Mouse (Mus musculus) G1E (cell line): ENCODE measurements around the gene Gm49388. TPM values are rescaled to one million over a fixed set of nuclear protein-coding genes. Genes with fewer than 3 reads are reported as not detected.

Experiments used
- ATAC-seq: 2 replicates; pipeline ENCODE4 v1.8.0; 2016; ENCODE audit warnings: mild to moderate bottlenecking; ENCODE audit not compliant: insufficient number of reproducible peaks, poor library complexity, low FRiP score, severe bottlenecking; ENCODE audit errors: extremely low read depth
- DNase-seq: peaks from one replicate; pipeline ENCODE4 v3.0.0; 2012; ENCODE audit warnings: low spot score
- H3K27me3 ChIP-seq: 2 replicates; pipeline ENCODE4 v1.6.1; 2012; ENCODE audit warnings: mild to moderate bottlenecking, low read length, inconsistent platforms; ENCODE audit not compliant: insufficient read depth
- H3K36me3 ChIP-seq: replicated peaks from 2 replicates; pipeline ENCODE3; 2012; ENCODE audit warnings: mild to moderate bottlenecking, inconsistent platforms
- H3K4me1 ChIP-seq: 2 replicates; pipeline ENCODE4 v1.6.1; 2012; ENCODE audit warnings: low read depth, low read length, inconsistent platforms, mixed read lengths; ENCODE audit not compliant: insufficient read depth
- H3K4me3 ChIP-seq: 2 replicates; pipeline ENCODE4 v1.5.1; 2012; ENCODE audit warnings: low read depth, mild to moderate bottlenecking, inconsistent platforms, low read length, moderate library complexity, mixed read lengths
- H3K9me3 ChIP-seq: replicated peaks from 2 replicates; pipeline ENCODE4 v1.6.1; 2012; ENCODE audit warnings: inconsistent platforms
- CTCF ChIP-seq: IDR thresholded peaks from 2 replicates; pipeline ENCODE4 v1.5.1; 2012; ENCODE audit warnings: low read depth, low read length, inconsistent platforms, mixed read lengths
- GATA1 ChIP-seq: IDR thresholded peaks from 2 replicates; pipeline ENCODE4 v1.6.1; 2012; ENCODE audit warnings: borderline replicate concordance, low read length, inconsistent platforms, mixed read lengths
- GATA2 ChIP-seq: IDR thresholded peaks from 2 replicates; pipeline ENCODE4 v1.6.1; 2012; ENCODE audit warnings: low read depth, low read length, inconsistent platforms, borderline replicate concordance
- POLR2AphosphoS5 ChIP-seq: IDR thresholded peaks from 2 replicates; pipeline ENCODE4 v1.6.1; 2012; ENCODE audit warnings: low read depth, low read length, inconsistent platforms; ENCODE audit not compliant: insufficient replicate concordance
- TAL1 ChIP-seq: conservative IDR thresholded peaks from 2 replicates; pipeline ENCODE4 v1.6.1; 2012; ENCODE audit warnings: low read depth, low read length, inconsistent platforms, mixed read lengths
- polyA plus RNA-seq: library from polyadenylated mRNA; stranded (reverse); fragments of >175 nt; gene quantifications from 2 replicates; pipeline ENCODE4 v1.2.3, GENCODE M21; 2012
- total RNA-seq, 2 experiments: library from RNA; stranded (forward) in 1 of 2; stranded (reverse) in 1 of 2; fragments of 200-1000 nt in 1 of 2; fragments of >200 nt in 1 of 2; fragmentation: Nextera tagmentation in 1 of 2; gene quantifications; 2 replicates each; pipeline ENCODE4 v1.2.3; 2014 to 2017

Gm49388 gene
- total and polyA plus RNA-seq, 3 experiments: 1.1 to 4.7 TPM; not detected in 1

- Histone ChIP-seq H3K27me3 (peaks cover 6% of the 10 kb centered on the region; the same call in 1 of the 2 replicates), H3K36me3 (peaks cover 48% of the 10 kb centered on the region), H3K9me3 (no peaks in the 10 kb centered on the region), H3K4me1 (peaks cover 13% of the 10 kb centered on the region), H3K4me3 (no peak overlapping the region)
- DNase-seq (no peak), ATAC-seq (no peak)
- TF ChIP-seq GATA1 (no peak), POLR2AphosphoS5 (no peak), CTCF (no peak), GATA2 (no peak), TAL1 (no peak)
Measured at GRCm38 (mm10) chr7:127849973-127850875, 64.8 kb downstream of the Gm49388 start.

DNA sequence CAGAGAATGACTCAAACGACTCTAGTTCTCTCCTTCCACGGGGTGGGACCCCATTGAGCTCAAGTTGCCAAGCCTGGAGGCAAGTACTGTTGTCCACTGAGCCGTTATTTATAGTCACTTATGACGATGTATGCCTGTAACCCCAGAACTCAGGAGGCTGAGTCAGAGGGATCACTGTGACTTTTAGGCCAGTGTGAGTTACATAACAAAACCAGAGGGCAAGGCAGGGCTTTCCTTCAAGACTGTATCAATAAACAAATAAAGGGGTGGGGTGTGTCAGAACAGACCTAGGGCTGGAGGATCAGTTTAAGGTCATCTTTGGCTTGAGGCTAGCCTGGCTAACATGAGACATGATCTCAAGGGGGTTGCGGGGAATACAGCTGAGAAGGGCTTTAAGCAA is 65.5 kb downstream of the Gm49388 start:
- Histone ChIP-seq H3K36me3 (peaks cover 41% of the 10 kb centered on the region), H3K4me1 (peaks cover 13% of the 10 kb centered on the region), H3K27me3 (peaks cover 8% of the 10 kb centered on the region; the same call in 1 of the 2 replicates), H3K9me3 (no peaks in the 10 kb centered on the region), H3K4me3 (no peak overlapping the region)
- no peak for TF ChIP-seq POLR2AphosphoS5
- TF ChIP-seq GATA1: no peak
- TF ChIP-seq TAL1: no peak
- TF ChIP-seq CTCF: no peak
- TF ChIP-seq GATA2: no peak
- ATAC-seq: no peak
- DNase-seq: no peak

Other genes with a start within 250 kb of the Gm49388 start
Only the 20 nearest of the 26 such genes appear.
- 11.3 and 11.8 TPM in 2 replicates for gene Zfp629, start 169.8 kb upstream of the Gm49388 start, total RNA-seq (2014; fragmentation: Nextera tagmentation)
- gene Zfp629, start 169.8 kb upstream of the Gm49388 start, total RNA-seq (2017): 8.7 and 9.0 TPM in 2 replicates
- gene Zfp629, start 169.8 kb upstream of the Gm49388 start, polyA plus RNA-seq: 23.2 and 24.3 TPM in 2 replicates
- 18.1 and 38.7 TPM in 2 replicates for gene Bcl7c, start 76.7 kb upstream of the Gm49388 start, total RNA-seq (2014; fragmentation: Nextera tagmentation)
- 28.2 and 36.8 TPM in 2 replicates for gene Bcl7c, start 76.7 kb upstream of the Gm49388 start, total RNA-seq (2017)
- gene Bcl7c, start 76.7 kb upstream of the Gm49388 start, polyA plus RNA-seq: 330 and 397 TPM in 2 replicates
- gene Ctf1, start 72.9 kb upstream of the Gm49388 start, total RNA-seq (2014; fragmentation: Nextera tagmentation): 5.3 and 9.6 TPM in 2 replicates
- 0.41 and 2.3 TPM in 2 replicates for gene Ctf1, start 72.9 kb upstream of the Gm49388 start, total RNA-seq (2017)
- gene Ctf1, start 72.9 kb upstream of the Gm49388 start, polyA plus RNA-seq: 1.7 and 2.2 TPM in 2 replicates
- not detected in 2 replicates for gene Ctf2, start 53.4 kb upstream of the Gm49388 start, total RNA-seq (2014; fragmentation: Nextera tagmentation)
- gene Ctf2, start 53.4 kb upstream of the Gm49388 start, total RNA-seq (2017): 0.16 TPM in 1 of 2 replicates, not detected in the other
- gene Ctf2, start 53.4 kb upstream of the Gm49388 start, polyA plus RNA-seq: not detected in 2 replicates
- 6.4 and 6.9 TPM in 2 replicates for gene Fbxl19, start 41.1 kb upstream of the Gm49388 start, total RNA-seq (2014; fragmentation: Nextera tagmentation)
- gene Fbxl19, start 41.1 kb upstream of the Gm49388 start, total RNA-seq (2017): 15.1 and 18.8 TPM in 2 replicates
- gene Fbxl19, start 41.1 kb upstream of the Gm49388 start, polyA plus RNA-seq: 54.4 and 58.5 TPM in 2 replicates
- gene Orai3, start 15.8 kb upstream of the Gm49388 start, total RNA-seq (2014; fragmentation: Nextera tagmentation): 27.4 and 27.7 TPM in 2 replicates
- gene Orai3, start 15.8 kb upstream of the Gm49388 start, total RNA-seq (2017): 47.1 and 53.8 TPM in 2 replicates
- 30.2 and 43.1 TPM in 2 replicates for gene Orai3, start 15.8 kb upstream of the Gm49388 start, polyA plus RNA-seq
- 104 and 115 TPM in 2 replicates for gene Setd1a, start 8.9 kb upstream of the Gm49388 start, total RNA-seq (2014; fragmentation: Nextera tagmentation)
- 9.1 and 10.0 TPM in 2 replicates for gene Setd1a, start 8.9 kb upstream of the Gm49388 start, total RNA-seq (2017)
- 103 and 118 TPM in 2 replicates for gene Setd1a, start 8.9 kb upstream of the Gm49388 start, polyA plus RNA-seq
- gene Hsd3b7, start 15.0 kb downstream of the Gm49388 start, total RNA-seq (2014; fragmentation: Nextera tagmentation): 11.2 and 17.2 TPM in 2 replicates
- gene Hsd3b7, start 15.0 kb downstream of the Gm49388 start, total RNA-seq (2017): 42.3 and 52.1 TPM in 2 replicates
- 10.6 and 19.7 TPM in 2 replicates for gene Hsd3b7, start 15.0 kb downstream of the Gm49388 start, polyA plus RNA-seq
- 26.9 and 36.0 TPM in 2 replicates for gene Stx4a, start 38.7 kb downstream of the Gm49388 start, total RNA-seq (2014; fragmentation: Nextera tagmentation)
- gene Stx4a, start 38.7 kb downstream of the Gm49388 start, total RNA-seq (2017): 46.1 and 55.7 TPM in 2 replicates
- gene Stx4a, start 38.7 kb downstream of the Gm49388 start, polyA plus RNA-seq: 64.9 and 69.9 TPM in 2 replicates
- 0.15 and 0.24 TPM in 2 replicates for gene Stx1b, start 38.9 kb downstream of the Gm49388 start, total RNA-seq (2014; fragmentation: Nextera tagmentation)
- 0.06 and 0.16 TPM in 2 replicates for gene Stx1b, start 38.9 kb downstream of the Gm49388 start, total RNA-seq (2017)
- 0.02 and 0.10 TPM in 2 replicates for gene Stx1b, start 38.9 kb downstream of the Gm49388 start, polyA plus RNA-seq
- 46.8 and 58.5 TPM in 2 replicates for gene Zfp646, start 90.6 kb downstream of the Gm49388 start, total RNA-seq (2014; fragmentation: Nextera tagmentation)
- 42.1 and 45.0 TPM in 2 replicates for gene Zfp646, start 90.6 kb downstream of the Gm49388 start, total RNA-seq (2017)
- 27.9 and 36.7 TPM in 2 replicates for gene Zfp646, start 90.6 kb downstream of the Gm49388 start, polyA plus RNA-seq
- 9.2 and 14.9 TPM in 2 replicates for gene Zfp668, start 91.2 kb downstream of the Gm49388 start, total RNA-seq (2014; fragmentation: Nextera tagmentation)
- 4.2 and 5.7 TPM in 2 replicates for gene Zfp668, start 91.2 kb downstream of the Gm49388 start, total RNA-seq (2017)
- gene Zfp668, start 91.2 kb downstream of the Gm49388 start, polyA plus RNA-seq: 33.9 and 39.5 TPM in 2 replicates
- 0.58 TPM in 1 of 2 replicates, not detected in the other for gene Prss53, start 105.4 kb downstream of the Gm49388 start, total RNA-seq (2014; fragmentation: Nextera tagmentation)
- 0.29 and 0.38 TPM in 2 replicates for gene Prss53, start 105.4 kb downstream of the Gm49388 start, total RNA-seq (2017)
- gene Prss53, start 105.4 kb downstream of the Gm49388 start, polyA plus RNA-seq: 0.76 and 0.80 TPM in 2 replicates
- gene Gm21974, start 109.8 kb downstream of the Gm49388 start, total RNA-seq (2014; fragmentation: Nextera tagmentation): not detected in 2 replicates
- not detected in 2 replicates for gene Gm21974, start 109.8 kb downstream of the Gm49388 start, total RNA-seq (2017)
- not detected in 2 replicates for gene Gm21974, start 109.8 kb downstream of the Gm49388 start, polyA plus RNA-seq
- gene Vkorc1, start 110.0 kb downstream of the Gm49388 start, total RNA-seq (2014; fragmentation: Nextera tagmentation): 53.0 and 68.8 TPM in 2 replicates
- 8.9 and 11.0 TPM in 2 replicates for gene Vkorc1, start 110.0 kb downstream of the Gm49388 start, total RNA-seq (2017)
- 12.6 and 16.7 TPM in 2 replicates for gene Vkorc1, start 110.0 kb downstream of the Gm49388 start, polyA plus RNA-seq
- gene Bckdk, start 118.5 kb downstream of the Gm49388 start, total RNA-seq (2014; fragmentation: Nextera tagmentation): 73.4 and 80.0 TPM in 2 replicates
- 40.4 and 49.2 TPM in 2 replicates for gene Bckdk, start 118.5 kb downstream of the Gm49388 start, total RNA-seq (2017)
- 114 and 134 TPM in 2 replicates for gene Bckdk, start 118.5 kb downstream of the Gm49388 start, polyA plus RNA-seq
- 39.0 and 45.1 TPM in 2 replicates for gene Kat8, start 126.9 kb downstream of the Gm49388 start, total RNA-seq (2014; fragmentation: Nextera tagmentation)
- 44.0 and 44.5 TPM in 2 replicates for gene Kat8, start 126.9 kb downstream of the Gm49388 start, total RNA-seq (2017)
- 6.8 and 7.4 TPM in 2 replicates for gene Kat8, start 126.9 kb downstream of the Gm49388 start, polyA plus RNA-seq
- not detected in 2 replicates for gene Prss8, start 144.5 kb downstream of the Gm49388 start, total RNA-seq (2014; fragmentation: Nextera tagmentation)
- gene Prss8, start 144.5 kb downstream of the Gm49388 start, total RNA-seq (2017): 0.05 TPM in 1 of 2 replicates, not detected in the other
- gene Prss8, start 144.5 kb downstream of the Gm49388 start, polyA plus RNA-seq: not detected in 2 replicates
- gene Prss36, start 161.1 kb downstream of the Gm49388 start, total RNA-seq (2014; fragmentation: Nextera tagmentation): 4.0 and 5.4 TPM in 2 replicates
- 0.76 and 4.9 TPM in 2 replicates for gene Prss36, start 161.1 kb downstream of the Gm49388 start, total RNA-seq (2017)
- 8.5 and 8.9 TPM in 2 replicates for gene Prss36, start 161.1 kb downstream of the Gm49388 start, polyA plus RNA-seq
- 211 and 218 TPM in 2 replicates for gene Fus, start 181.8 kb downstream of the Gm49388 start, total RNA-seq (2014; fragmentation: Nextera tagmentation)
- gene Fus, start 181.8 kb downstream of the Gm49388 start, total RNA-seq (2017): 34.6 and 45.5 TPM in 2 replicates
- 568 and 604 TPM in 2 replicates for gene Fus, start 181.8 kb downstream of the Gm49388 start, polyA plus RNA-seq